Mouse (Mus musculus): Measurements from ENCODE around the gene Trove2. TPM values are rescaled to one million over a fixed set of nuclear protein-coding genes. Genes with fewer than 3 reads are reported as not detected.

The Trove2 gene
- polyA plus RNA-seq (2012; rRNA removed; ENCODE audit: low replicate concordance) = 0.01 and 0.11 TPM in 2 replicates

GRCm38 (mm10) chr1:143776446-143777411, at the start of gene Trove2, which contains the start of gene Uchl5:
TSS of gene Trove2 (minus strand) at chr1:143777068.
TSS of gene Uchl5 (plus strand) at chr1:143777272.

GRCm38 (mm10) chr1:143716038-143716437, 60.8 kb downstream of the Trove2 start, which contains the start of gene Glrx2:
TSS of gene Glrx2 (plus strand) at chr1:143716338.

GRCm38 (mm10) chr1:143702741-143703262, 74.1 kb downstream of the Trove2 start, which contains the start of gene Cdc73:
TSS of gene Cdc73 (minus strand) at chr1:143702893.

Other genes with a start within 250 kb of the Trove2 start
- 0.01 TPM in 1 of 2 replicates, not detected in the other for gene B3galt2, start 136.4 kb downstream of the Trove2 start, polyA plus RNA-seq (2012; rRNA removed; ENCODE audit: low replicate concordance)
- gene Cdc73, start 74.2 kb downstream of the Trove2 start, polyA plus RNA-seq (2012; rRNA removed; ENCODE audit: low replicate concordance) = 0.11 and 0.21 TPM in 2 replicates
- gene Glrx2, start 60.7 kb downstream of the Trove2 start, polyA plus RNA-seq (2012; rRNA removed; ENCODE audit: low replicate concordance) = 10.8 and 21.3 TPM in 2 replicates
- 1.2 and 1.9 TPM in 2 replicates for gene Uchl5, start 204 bp upstream of the Trove2 start, polyA plus RNA-seq (2012; rRNA removed; ENCODE audit: low replicate concordance)
- 0.41 and 0.65 TPM in 2 replicates for gene Rgs2, start 227.1 kb upstream of the Trove2 start, polyA plus RNA-seq (2012; rRNA removed; ENCODE audit: low replicate concordance)